Mouse (Mus musculus): Measurements from ENCODE around the gene Ccdc154. TPM values are rescaled to one million over a fixed set of nuclear protein-coding genes. Genes with fewer than 3 reads are reported as not detected.

The Ccdc154 gene
- polyA plus RNA-seq, 1 experiment from 2014 or later: 0.08 TPM

GRCm38 (mm10) chr17:25127681-25128080, 34.6 kb upstream of the Ccdc154 start:
- Histone ChIP-seq H3K9me3 (ENCODE audit: control insufficient read depth, low read length) (no peaks in the 10 kb centered on the region), H3K4me2 (ENCODE audit: low read depth, low read length, severe bottlenecking) (no peak overlapping the region), H3K27me3 (ENCODE audit: control insufficient read depth, insufficient read depth, low read length) (no peaks in the 10 kb centered on the region), H3K36me3 (ENCODE audit: control insufficient read depth, insufficient read depth, low read length) (no peaks in the 10 kb centered on the region), H3K27ac (ENCODE audit: low read depth, low read length) (peak overlapping the region; percentile 25; the same call in 1 of the 2 replicates), H3K9ac (ENCODE audit: low read length) (no peak overlapping the region), H3K4me3 (ENCODE audit: low read depth, low read length) (no peak overlapping the region), H3K4me1 (replicated peaks; ENCODE audit: control insufficient read depth, insufficient read depth, low read length) (no peaks in the 10 kb centered on the region)
- 79% methylated on average over 9 of the region's 9 CpGs for WGBS
- DNase-seq (ENCODE audit: low spot score): no peak
- ATAC-seq (replicated peaks; ENCODE audit: low FRiP score): no peak

- WGBS: 80% methylated on average over 1 of the region's 1 CpGs
- Histone ChIP-seq H3K36me3 (ENCODE audit: control insufficient read depth, insufficient read depth, low read length) (no peaks in the 10 kb centered on the region), H3K4me1 (replicated peaks; ENCODE audit: control insufficient read depth, insufficient read depth, low read length) (peaks cover 7% of the 10 kb centered on the region; the same call in 1 of the 2 replicates), H3K27ac (ENCODE audit: low read depth, low read length) (no peak overlapping the region), H3K9me3 (ENCODE audit: control insufficient read depth, low read length) (no peaks in the 10 kb centered on the region), H3K4me3 (ENCODE audit: low read depth, low read length) (no peak overlapping the region), H3K27me3 (ENCODE audit: control insufficient read depth, insufficient read depth, low read length) (no peaks in the 10 kb centered on the region), H3K9ac (ENCODE audit: low read length) (no peak overlapping the region), H3K4me2 (ENCODE audit: low read depth, low read length, severe bottlenecking) (no peak overlapping the region)
- DNase-seq (ENCODE audit: low spot score) (no peak), ATAC-seq (replicated peaks; ENCODE audit: low FRiP score) (no peak)
These were observed 32.2 kb upstream of the Ccdc154 start for GRCm38 (mm10) chr17:25130060-25130459.

- no peak within 1 kb of the TSS for H3K27ac ChIP-seq (ENCODE audit: low read depth, low read length)
- peaks cover 8% of the 10 kb centered on the region; the same call in 1 of the 2 replicates for H3K4me1 ChIP-seq (replicated peaks; ENCODE audit: control insufficient read depth, insufficient read depth, low read length)
- ATAC-seq (replicated peaks; ENCODE audit: low FRiP score) (peak; percentile 91), DNase-seq (ENCODE audit: low spot score) (peak; percentile 94)
- peak within 1 kb of the TSS; percentile 67 for H3K4me3 ChIP-seq (ENCODE audit: low read depth, low read length)
- H3K9ac ChIP-seq (ENCODE audit: low read length): peak within 1 kb of the TSS; percentile 79
- no peaks in the 10 kb centered on the region for H3K9me3 ChIP-seq (ENCODE audit: control insufficient read depth, low read length)
- H3K27me3 ChIP-seq (ENCODE audit: control insufficient read depth, insufficient read depth, low read length): no peaks in the 10 kb centered on the region
- H3K4me2 ChIP-seq (ENCODE audit: low read depth, low read length, severe bottlenecking): peak within 1 kb of the TSS; percentile 81
- 0% methylated on average over 40 of the region's 40 CpGs for WGBS
- no peaks in the 10 kb centered on the region for H3K36me3 ChIP-seq (ENCODE audit: control insufficient read depth, insufficient read depth, low read length)
These were observed 29.0 kb upstream of the Ccdc154 start, which contains the start of gene Clcn7 for GRCm38 (mm10) chr17:25133275-25133698. TSS of gene Clcn7 (plus strand) at chr17:25133391.

GRCm38 (mm10) chr17:25135622-25136021, 26.6 kb upstream of the Ccdc154 start:
- DNase-seq (ENCODE audit: low spot score): no peak
- Histone ChIP-seq H3K4me1 (replicated peaks; ENCODE audit: control insufficient read depth, insufficient read depth, low read length) (peaks cover 8% of the 10 kb centered on the region; the same call in 1 of the 2 replicates), H3K36me3 (ENCODE audit: control insufficient read depth, insufficient read depth, low read length) (no peaks in the 10 kb centered on the region), H3K4me3 (ENCODE audit: low read depth, low read length) (no peak overlapping the region), H3K9me3 (ENCODE audit: control insufficient read depth, low read length) (no peaks in the 10 kb centered on the region), H3K27ac (ENCODE audit: low read depth, low read length) (no peak overlapping the region), H3K9ac (ENCODE audit: low read length) (no peak overlapping the region), H3K27me3 (ENCODE audit: control insufficient read depth, insufficient read depth, low read length) (no peaks in the 10 kb centered on the region), H3K4me2 (ENCODE audit: low read depth, low read length, severe bottlenecking) (no peak overlapping the region)
- ATAC-seq (replicated peaks; ENCODE audit: low FRiP score): no peak
- WGBS: 91% methylated on average over 6 of the region's 6 CpGs

GRCm38 (mm10) chr17:25138803-25139202, 23.5 kb upstream of the Ccdc154 start:
- 93% methylated on average over 1 of the region's 1 CpGs for WGBS
- H3K4me3 ChIP-seq (ENCODE audit: low read depth, low read length): no peak overlapping the region
- H3K27ac ChIP-seq (ENCODE audit: low read depth, low read length): no peak overlapping the region
- H3K4me2 ChIP-seq (ENCODE audit: low read depth, low read length, severe bottlenecking): no peak overlapping the region
- no peaks in the 10 kb centered on the region for H3K36me3 ChIP-seq (ENCODE audit: control insufficient read depth, insufficient read depth, low read length)
- H3K27me3 ChIP-seq (ENCODE audit: control insufficient read depth, insufficient read depth, low read length): no peaks in the 10 kb centered on the region
- H3K4me1 ChIP-seq (replicated peaks; ENCODE audit: control insufficient read depth, insufficient read depth, low read length): peaks cover 8% of the 10 kb centered on the region; the same call in 1 of the 2 replicates
- no peaks in the 10 kb centered on the region for H3K9me3 ChIP-seq (ENCODE audit: control insufficient read depth, low read length)
- no peak overlapping the region for H3K9ac ChIP-seq (ENCODE audit: low read length)
- DNase-seq (ENCODE audit: low spot score): no peak
- no peak for ATAC-seq (replicated peaks; ENCODE audit: low FRiP score)

- DNase-seq (ENCODE audit: low spot score): no peak
- Histone ChIP-seq H3K4me3 (ENCODE audit: low read depth, low read length) (no peak overlapping the region), H3K9ac (ENCODE audit: low read length) (no peak overlapping the region), H3K4me2 (ENCODE audit: low read depth, low read length, severe bottlenecking) (no peak overlapping the region), H3K9me3 (ENCODE audit: control insufficient read depth, low read length) (no peaks in the 10 kb centered on the region), H3K27ac (ENCODE audit: low read depth, low read length) (no peak overlapping the region), H3K36me3 (ENCODE audit: control insufficient read depth, insufficient read depth, low read length) (no peaks in the 10 kb centered on the region), H3K27me3 (ENCODE audit: control insufficient read depth, insufficient read depth, low read length) (no peaks in the 10 kb centered on the region), H3K4me1 (replicated peaks; ENCODE audit: control insufficient read depth, insufficient read depth, low read length) (0 out of 2 replicates have a peak, but pooled peaks cover 1% of the 10 kb centered on the region)
- WGBS: 75% methylated on average over 4 of the region's 4 CpGs
- no peak for ATAC-seq (replicated peaks; ENCODE audit: low FRiP score)
These were observed 22.3 kb upstream of the Ccdc154 start for GRCm38 (mm10) chr17:25139960-25140359.

GRCm38 (mm10) chr17:25163387-25163786, 1.1 kb downstream of the Ccdc154 start:
- WGBS: 78% methylated on average over 7 of the region's 7 CpGs
- H3K9me3 ChIP-seq (ENCODE audit: control insufficient read depth, low read length): no peaks in the 10 kb centered on the region
- no peaks in the 10 kb centered on the region; the same call in 1 of the 2 replicates for H3K36me3 ChIP-seq (ENCODE audit: control insufficient read depth, insufficient read depth, low read length)
- no peak overlapping the region for H3K9ac ChIP-seq (ENCODE audit: low read length)
- H3K27ac ChIP-seq (ENCODE audit: low read depth, low read length): no peak overlapping the region
- H3K4me1 ChIP-seq (replicated peaks; ENCODE audit: control insufficient read depth, insufficient read depth, low read length): no peaks in the 10 kb centered on the region
- H3K4me3 ChIP-seq (ENCODE audit: low read depth, low read length): no peak overlapping the region
- H3K4me2 ChIP-seq (ENCODE audit: low read depth, low read length, severe bottlenecking): no peak overlapping the region
- no peak for DNase-seq (ENCODE audit: low spot score)
- H3K27me3 ChIP-seq (ENCODE audit: control insufficient read depth, insufficient read depth, low read length): no peaks in the 10 kb centered on the region
- ATAC-seq (replicated peaks; ENCODE audit: low FRiP score): no peak

GRCm38 (mm10) chr17:25164770-25165169, 2.5 kb downstream of the Ccdc154 start:
- Histone ChIP-seq H3K4me1 (replicated peaks; ENCODE audit: control insufficient read depth, insufficient read depth, low read length) (no peaks in the 10 kb centered on the region), H3K36me3 (ENCODE audit: control insufficient read depth, insufficient read depth, low read length) (no peaks in the 10 kb centered on the region; the same call in 1 of the 2 replicates), H3K27ac (ENCODE audit: low read depth, low read length) (no peak overlapping the region), H3K27me3 (ENCODE audit: control insufficient read depth, insufficient read depth, low read length) (no peaks in the 10 kb centered on the region), H3K9ac (ENCODE audit: low read length) (no peak overlapping the region), H3K9me3 (ENCODE audit: control insufficient read depth, low read length) (no peaks in the 10 kb centered on the region), H3K4me2 (ENCODE audit: low read depth, low read length, severe bottlenecking) (no peak overlapping the region), H3K4me3 (ENCODE audit: low read depth, low read length) (no peak overlapping the region)
- 87% methylated on average over 3 of the region's 3 CpGs for WGBS
- ATAC-seq (replicated peaks; ENCODE audit: low FRiP score): no peak
- DNase-seq (ENCODE audit: low spot score): no peak

GRCm38 (mm10) chr17:25165970-25166671, 3.9 kb downstream of the Ccdc154 start:
- WGBS: 73% methylated on average over 6 of the region's 6 CpGs
- H3K27me3 ChIP-seq (ENCODE audit: control insufficient read depth, insufficient read depth, low read length): no peaks in the 10 kb centered on the region

More at GRCm38 (mm10) chr17:25165970-25166671, 3.9 kb downstream of the Ccdc154 start:
- Histone ChIP-seq H3K9me3 (ENCODE audit: control insufficient read depth, low read length) (no peaks in the 10 kb centered on the region), H3K9ac (ENCODE audit: low read length) (no peak overlapping the region), H3K4me1 (replicated peaks; ENCODE audit: control insufficient read depth, insufficient read depth, low read length) (no peaks in the 10 kb centered on the region), H3K4me3 (ENCODE audit: low read depth, low read length) (no peak overlapping the region), H3K36me3 (ENCODE audit: control insufficient read depth, insufficient read depth, low read length) (no peaks in the 10 kb centered on the region), H3K27ac (ENCODE audit: low read depth, low read length) (no peak overlapping the region), H3K4me2 (ENCODE audit: low read depth, low read length, severe bottlenecking) (no peak overlapping the region)
- no peak for ATAC-seq (replicated peaks; ENCODE audit: low FRiP score)
- no peak for DNase-seq (ENCODE audit: low spot score)

Data from forebrain, embryonic 11.5 days (tissue).